Mouse (Mus musculus) lung, postnatal 14 days (tissue): ENCODE measurements at regions not wholly inside any gene's neighbourhood (a gene's known extent, or its start where the extent isn't known, plus 50 kb on each side); places are given as distances from the start of the nearest gene placed in this dataset.

Experiments
- DNase-seq: peaks from one replicate; pipeline ENCODE4 v3.0.0; 2021

DNA sequence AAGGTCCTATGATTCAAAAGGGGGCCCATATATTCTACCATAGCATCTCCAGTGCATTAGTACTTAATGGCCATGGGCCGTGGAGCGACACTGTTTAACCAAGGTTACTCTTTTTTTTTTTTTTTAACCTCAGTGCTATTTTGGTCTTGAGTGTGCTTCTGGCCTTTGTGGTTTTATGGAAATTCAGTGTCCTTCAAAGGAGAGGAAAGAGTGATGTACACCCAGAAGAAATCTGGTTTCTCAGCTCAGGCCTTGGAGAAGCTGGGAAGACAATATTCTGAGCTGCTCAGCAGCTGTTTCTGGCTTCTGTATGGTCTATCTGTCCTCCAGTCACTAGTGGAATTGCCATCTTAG, 91.2 kb upstream of the Pabpc6 start:
- no peak for DNase-seq

DNA sequence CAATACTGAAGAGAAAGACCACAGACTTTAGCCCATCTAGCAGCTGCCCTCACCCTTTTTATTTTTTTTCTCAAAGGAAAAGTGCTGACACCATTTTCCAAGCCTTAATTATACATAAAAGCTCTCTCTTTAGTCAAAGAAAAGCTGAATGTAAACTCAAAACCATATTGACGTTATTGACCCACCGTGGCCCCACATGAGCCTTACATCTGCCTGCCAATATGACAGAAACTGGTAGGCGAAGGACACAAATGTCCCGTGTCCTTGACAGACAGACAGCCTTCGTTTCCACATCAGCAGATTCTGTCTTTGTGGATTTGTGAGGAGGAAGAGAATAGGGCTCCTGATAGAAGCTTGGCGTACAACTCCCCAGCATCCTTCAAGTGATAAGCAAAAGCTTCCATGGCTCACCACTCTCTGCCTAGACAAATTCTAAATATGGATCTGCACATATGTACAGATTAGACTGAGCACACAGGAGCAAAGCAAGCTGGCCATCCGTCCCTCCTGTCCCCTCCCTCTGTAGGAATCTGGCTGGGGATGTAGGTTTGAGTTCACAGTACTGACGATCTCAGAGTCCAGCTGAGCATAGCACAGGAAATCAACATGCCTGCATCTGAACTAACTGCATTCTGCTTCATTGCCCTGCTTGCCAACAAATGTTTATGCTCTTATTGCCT, 90.6 kb upstream of the Pabpc6 start:
- DNase-seq, result no peak

DNA sequence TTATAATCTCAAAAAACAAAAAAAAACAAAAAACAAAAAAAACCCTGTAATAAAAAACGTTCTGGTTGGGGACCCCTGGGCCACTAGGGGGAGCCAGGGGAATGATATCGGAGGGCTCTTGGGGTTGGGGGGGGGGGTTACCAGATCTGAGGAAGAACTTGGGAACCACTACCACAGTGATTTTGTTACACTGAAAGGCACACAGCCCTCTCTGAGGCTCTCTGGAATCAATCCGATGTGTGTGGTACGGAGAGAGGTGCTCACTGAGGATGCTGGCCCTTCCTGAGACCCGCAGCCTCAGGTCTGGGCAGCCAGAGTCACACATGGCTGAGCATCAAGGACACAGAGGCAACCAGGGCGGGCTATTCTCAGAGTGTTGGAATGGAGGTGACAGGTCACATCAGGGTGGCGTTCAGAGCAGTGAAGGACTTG, 89.9 kb upstream of the Pabpc6 start:
- peak; percentile 47 for DNase-seq

DNA sequence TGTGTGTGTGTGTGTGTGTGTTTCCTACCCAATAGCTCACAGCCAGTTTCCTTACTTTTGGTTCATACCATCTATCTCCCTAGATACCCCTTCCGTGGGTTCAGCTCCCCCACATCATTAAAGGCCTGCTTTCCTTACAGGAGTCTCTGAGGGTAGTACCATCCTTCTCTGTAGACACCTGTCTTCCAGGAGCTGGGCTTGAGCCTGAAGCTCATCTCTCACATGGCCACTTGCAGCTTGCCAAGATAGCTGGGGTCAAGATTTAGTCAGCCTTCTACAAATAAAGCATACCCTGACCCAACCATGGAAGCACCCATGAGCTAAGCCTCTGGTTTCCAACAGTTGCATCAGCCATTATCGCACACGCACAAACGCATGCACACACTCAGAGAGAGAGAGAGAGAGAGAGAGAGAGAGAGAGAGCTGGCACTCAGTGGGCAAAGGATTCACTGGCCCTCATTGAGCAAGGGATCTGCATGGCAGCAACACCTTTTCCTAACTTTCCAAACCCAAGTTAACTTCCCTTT, 88.3 kb upstream of the Pabpc6 start:
- DNase-seq, result no peak

DNA sequence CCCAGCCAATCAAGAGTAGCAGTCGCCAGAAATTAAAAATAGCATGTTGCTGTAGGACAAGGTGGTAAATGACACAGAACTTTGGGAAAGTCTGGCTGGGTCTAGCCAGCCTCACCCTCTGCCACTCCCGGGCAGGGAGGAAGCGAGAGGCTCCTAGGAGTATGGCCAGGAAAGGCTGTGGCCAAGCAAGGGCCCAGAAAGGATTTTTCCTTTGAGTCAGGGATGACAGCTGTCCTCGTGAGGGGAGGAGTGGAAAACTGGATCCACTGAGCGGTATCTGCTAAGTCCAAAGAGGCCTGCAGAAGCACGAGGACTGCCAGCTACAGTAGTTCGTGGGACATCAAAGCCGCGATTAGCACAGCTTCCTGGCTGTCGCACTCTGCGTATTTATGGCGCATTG, 87.2 kb upstream of the Pabpc6 start:
- peak; percentile 42 for DNase-seq

DNA sequence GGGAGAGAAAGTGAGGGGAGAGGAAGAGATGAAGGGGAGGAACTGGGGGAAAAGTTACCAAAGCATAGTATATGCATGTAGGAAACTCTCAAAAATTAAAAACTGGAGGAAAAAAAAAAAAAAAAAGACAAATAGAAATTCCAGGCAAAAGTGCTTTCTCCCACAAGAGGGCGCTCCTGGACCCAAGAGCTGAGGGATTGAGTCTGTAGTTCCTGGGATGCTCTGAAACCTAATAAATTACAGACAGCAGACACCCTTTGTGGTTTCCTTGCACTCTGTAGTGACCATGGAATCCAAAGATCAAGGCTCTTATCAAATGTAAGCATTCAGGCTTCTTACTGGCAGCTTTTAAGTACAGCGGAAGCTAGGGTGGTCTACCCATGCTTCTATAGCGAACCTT, 86.7 kb upstream of the Pabpc6 start:
- DNase-seq, result peak; percentile 84

DNA sequence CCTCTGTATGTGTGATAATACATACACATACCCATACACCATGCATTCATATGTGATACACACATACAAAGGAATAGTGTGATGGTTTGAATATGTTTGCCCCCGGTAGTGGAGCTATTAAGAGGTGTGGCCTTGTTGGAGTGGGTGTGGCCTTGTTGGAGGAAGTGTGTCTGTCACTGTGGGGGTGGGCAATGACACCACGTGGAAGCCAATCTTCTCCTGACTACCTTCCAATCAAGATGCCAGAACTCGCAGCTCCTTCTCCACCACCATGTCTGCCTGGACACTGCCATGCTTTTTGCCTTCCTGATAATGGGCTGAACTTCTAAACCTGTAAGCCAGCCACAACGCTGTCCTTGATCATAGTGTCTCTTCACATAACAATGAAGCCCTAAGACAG, 86.1 kb upstream of the Pabpc6 start:
- DNase-seq, result no peak

DNA sequence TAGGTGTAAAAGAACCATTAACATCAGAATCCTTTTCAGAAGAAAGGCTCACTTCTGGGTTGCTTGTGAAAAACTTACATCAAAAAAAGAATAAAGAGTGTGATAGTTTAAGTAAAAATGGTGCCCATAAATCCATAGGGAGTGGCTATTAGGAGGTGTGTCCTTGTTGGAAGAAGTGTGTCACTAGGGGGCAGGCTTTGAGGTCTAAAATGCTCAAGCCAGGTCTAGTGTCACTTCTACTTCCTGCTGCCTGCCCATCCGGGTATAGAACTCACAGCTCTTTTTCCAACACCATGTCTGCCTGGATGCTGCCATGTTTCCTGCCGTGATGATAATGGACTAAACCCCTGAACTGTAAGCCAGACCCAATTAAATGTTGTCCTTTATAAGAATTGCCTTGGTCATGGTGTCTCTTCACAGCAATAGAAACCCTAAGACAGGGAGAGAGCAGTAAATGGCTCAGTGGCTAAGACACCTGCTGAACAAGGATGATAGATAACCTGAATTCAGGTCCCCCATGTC, 85.4 kb upstream of the Pabpc6 start:
- no peak for DNase-seq

DNA sequence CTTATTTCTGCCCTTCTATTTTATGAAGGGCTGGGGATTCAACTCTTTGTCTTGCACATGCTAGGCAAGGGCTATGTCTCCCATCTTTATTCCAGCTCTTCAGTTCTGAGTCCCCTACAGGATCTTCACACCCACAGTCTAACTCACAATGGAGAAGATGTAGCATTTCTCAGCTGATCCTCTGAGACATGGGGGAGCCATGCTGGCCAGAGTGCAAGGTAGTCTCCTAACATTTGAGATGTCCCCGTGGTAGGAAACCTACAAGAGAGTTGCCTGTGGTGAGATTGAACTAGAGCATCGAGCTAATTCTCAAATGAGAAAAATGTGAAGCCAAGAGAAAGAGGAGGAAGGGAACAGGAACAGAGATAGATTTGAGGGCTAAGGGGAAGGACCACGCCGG, 83.3 kb upstream of the Pabpc6 start:
- no peak for DNase-seq

DNA sequence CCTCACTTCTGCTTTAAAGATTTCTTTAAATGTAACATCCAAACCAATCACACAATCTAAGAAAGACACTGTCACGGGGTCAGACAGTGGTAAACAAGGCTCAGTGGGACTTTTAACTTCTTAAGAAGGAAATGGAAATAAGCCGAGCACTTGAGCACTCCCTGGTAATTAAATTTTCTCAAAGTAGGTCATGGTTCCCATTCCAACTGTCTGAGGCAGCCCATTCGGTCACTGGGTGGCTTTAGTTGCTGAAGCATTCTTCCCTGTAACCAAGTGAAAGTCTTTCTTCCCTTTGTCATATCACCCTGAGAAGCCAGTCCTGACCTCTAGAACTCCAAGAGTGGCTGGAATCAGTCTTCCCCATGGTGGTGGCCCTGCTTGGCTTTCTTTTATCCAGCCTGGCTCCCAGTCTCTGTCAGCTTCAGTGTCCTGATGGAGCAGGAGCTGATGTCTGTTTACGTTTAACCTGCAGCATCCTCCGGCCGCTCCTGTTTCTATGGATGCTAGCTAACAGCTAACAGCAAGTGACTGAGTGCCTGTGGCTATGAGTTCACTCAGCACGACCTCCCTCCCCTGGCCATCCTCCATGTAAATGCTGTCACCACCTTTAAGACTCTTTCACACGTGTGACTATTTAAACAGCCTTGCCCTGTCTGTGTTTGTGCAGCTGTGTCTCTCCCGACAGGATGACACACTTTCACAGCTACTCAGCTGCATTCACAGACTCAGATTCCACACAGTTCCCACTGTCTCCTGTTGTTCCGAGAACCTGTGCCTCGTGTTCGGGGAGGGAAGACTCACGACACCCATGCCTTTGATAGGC, 82.0 kb upstream of the Pabpc6 start:
- no peak for DNase-seq

DNA sequence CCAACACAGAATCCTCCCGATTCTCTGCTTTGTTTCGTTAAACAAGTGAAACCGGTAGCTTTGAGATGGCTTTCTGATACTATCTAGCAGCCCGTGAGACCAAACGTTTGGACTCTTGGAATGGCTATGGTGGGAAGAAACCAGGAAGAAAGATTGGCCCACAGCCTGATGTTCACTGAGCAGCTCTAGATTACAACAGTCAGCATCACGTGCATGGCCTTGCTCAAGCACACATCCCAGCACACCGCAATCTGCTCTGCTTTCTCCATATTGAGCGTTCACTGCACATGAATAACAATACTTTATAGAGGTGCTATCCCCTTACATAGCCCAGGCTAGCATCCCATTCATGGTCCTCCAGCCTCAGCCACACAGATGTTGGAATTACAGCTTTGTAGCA, 80.5 kb upstream of the Pabpc6 start:
- DNase-seq, result no peak

DNA sequence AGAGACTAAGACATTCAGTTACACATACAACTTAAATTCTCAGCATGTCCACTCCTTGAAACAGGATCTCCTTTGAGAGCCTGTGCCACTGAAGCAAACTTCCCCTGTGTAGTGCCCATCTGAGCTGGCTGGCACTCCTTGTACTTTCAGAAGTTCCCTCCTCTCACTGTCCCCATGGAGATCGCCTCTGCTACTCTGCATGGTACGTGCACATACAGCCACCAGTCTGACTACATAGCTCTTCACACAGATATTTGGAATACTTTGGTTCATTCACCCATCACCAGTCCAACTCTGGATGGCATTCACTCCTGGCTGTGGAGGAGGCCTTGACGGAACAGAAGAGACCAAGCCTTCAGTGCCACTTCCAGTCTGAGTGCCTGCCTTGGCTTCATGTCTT, 79.8 kb upstream of the Pabpc6 start:
- no peak for DNase-seq

DNA sequence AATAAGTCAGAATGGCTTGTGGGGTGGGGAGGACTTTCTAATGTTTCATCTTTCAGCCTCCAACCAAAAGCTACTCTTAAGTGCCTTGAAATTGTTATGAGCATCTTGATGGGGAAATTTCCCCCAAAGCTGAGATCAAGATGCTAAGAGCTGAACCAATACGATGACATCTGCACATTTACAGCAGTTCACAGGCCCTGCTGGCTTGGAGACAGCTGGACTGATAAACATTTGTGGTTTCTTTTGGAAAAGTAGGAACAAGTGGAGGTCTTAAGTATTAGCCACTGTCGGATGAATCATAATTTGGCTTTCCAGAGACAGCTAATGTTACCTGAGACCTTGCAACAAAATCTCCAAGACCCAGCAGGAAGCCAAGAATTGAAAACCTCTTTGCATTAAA, 78.4 kb upstream of the Pabpc6 start:
- DNase-seq, result no peak

DNA sequence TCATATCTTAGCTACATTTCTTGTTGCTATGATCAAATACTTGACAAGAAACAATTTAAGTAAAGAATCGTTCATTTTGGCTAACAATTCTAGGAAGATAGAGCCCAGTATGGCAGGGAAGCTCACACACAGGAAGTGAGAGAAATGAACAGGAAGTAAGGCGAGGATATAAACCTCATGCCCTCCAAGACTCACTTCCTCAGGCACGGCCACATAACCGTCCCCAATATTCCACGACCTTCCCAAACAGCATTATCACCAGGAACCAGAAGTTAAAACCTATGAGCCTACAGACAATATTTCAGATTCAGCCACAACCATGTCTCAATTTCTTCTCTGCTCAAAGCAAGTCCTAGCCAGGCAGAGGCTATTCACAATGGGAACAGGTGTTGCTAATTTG, 73.8 kb upstream of the Pabpc6 start:
- DNase-seq, result no peak

DNA sequence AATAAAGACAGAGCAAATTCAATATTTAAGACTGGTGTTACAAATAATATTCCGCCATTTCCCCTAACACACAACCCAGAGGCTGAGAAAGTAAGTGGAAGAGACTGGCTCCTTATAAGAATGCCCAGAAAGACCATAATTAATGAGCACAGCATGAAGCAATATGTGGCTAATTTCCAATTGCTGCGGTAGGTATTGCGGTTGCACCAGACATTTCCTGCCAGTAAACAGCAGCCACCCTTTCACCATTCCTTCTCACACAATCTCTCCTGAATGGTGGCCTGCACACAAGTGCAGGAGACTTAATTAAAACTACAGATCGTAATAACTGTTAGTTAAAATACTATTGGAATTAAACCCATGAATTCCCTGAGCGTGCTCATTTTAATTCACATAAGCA, 71.8 kb upstream of the Pabpc6 start:
- no peak for DNase-seq

DNA sequence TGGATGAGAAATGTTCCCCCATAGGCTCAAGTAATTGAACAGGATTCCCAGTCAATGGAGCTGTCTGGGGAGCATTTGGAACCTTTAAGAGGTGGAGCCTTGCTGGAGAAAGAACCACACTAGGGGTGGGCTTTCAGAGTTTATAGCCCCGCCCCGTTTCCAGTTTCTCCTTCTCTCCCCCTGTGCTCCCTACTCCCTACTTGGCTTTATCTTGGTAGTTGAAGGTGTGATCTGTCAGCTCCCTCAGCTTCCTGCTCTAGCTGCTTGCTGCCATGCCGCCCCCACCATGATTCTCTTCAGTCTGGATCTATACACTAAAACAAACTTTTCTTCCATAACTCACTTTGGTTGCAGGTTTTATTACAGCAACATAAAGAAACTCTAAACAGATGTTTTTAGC, 59.5 kb upstream of the Pabpc6 start:
- DNase-seq, result no peak

DNA sequence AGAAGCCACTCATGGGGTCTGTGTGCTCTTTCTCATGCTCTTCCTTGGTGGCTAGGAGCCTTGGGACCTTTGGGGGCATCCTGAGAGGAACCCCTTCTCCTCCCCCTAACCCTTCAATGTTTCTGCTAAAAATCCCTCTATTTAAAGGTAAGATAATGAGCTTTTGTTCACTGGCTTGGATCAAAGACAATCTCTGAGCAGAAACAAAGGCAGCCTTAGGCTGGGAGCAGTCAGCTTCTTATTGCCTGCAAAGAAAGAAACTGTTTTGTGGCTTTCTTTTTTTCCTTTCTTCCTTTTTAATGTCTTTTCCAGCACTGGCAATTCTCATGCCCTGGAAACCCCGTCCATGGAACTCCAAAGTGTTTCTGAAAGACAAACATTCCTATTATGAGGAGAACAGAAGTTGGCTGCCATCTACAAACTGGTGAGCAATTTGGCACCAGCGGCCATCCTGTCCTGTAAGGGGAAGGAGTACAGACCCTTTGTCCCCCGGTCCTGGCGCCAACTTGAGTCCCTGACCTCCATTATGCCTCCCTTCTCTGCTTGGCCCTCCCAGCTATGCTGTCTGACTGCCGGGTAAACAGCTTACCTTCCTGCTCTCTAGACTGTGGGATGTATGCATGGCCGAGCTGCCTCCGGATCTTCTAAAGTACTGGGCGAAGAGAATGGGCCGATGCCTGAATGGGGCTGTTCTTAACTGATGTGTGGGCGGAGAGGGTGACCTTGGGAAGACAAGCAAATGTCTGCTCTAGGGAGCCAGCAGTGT, 56.4 kb upstream of the Pabpc6 start:
- peak; percentile 18 for DNase-seq

DNA sequence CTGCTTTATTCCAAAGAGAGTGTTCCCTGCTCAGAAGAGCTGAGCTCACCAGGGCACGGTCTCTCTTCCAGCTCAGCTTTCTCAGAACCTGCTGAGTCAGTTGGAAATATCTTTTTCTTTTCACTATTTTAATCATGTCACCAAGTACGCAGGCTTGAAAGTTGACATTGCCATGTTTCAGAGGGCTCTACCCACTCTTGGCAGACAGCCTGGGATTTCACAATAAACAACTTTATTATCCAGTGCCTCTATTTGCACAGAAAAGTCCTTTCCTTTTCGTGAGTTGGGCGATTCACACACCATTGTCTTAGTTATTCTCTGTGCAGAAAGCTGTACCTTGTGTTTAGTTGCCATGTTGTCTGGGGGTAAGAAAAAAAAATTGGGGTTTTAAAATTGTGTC, 54.0 kb upstream of the Pabpc6 start:
- DNase-seq, result peak; percentile 13

DNA sequence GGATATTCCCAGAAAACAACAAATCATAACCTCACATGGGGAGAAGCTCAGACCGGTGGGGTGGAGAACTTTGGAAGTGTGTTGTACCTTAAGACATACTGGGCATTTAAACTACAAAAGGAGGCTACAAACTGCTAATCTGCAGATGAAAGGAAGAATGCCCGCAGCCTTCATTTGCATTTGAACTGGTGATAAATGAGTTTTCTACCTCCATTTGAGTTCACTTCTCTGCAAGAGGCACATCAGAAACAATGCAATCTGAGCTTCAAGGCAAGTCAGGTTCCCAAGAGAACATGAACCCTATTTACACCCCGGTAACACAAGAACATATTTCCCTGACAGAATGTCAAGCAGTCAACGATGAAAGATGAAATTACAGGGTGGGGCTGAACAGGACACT, 53.2 kb upstream of the Pabpc6 start:
- DNase-seq, result no peak
